Mouse (Mus musculus): ENCODE results near the gene Gnptab. TPM values are rescaled to one million over a fixed set of nuclear protein-coding genes. Genes with fewer than 3 reads are reported as not detected.
"Not testable (repeated sequence)": the region's sequence is repeated elsewhere in the genome, so short reads cannot be mapped to it uniquely, and the experiment has no call there.

Gene Gnptab
- polyA plus RNA-seq, 1 experiment from 2014 or later, result 20.0 TPM

GRCm38 (mm10) chr10:88371793-88372192, 7.1 kb upstream of the Gnptab start:
- 1% methylated on average over 2 of the region's 2 CpGs for WGBS
- no peak overlapping the region for H3K27ac ChIP-seq (replicated peaks; ENCODE audit: low read depth, low read length)
- H3K4me3 ChIP-seq (replicated peaks; ENCODE audit: low read depth, low read length), result no peak overlapping the region
- H3K9me3 ChIP-seq (ENCODE audit: control insufficient read depth, low read length), result no peaks in the 10 kb centered on the region
- no peaks in the 10 kb centered on the region for H3K4me1 ChIP-seq (ENCODE audit: control insufficient read depth, insufficient read depth, low read length)
- DNase-seq (no peak), ATAC-seq (ENCODE audit: low FRiP score, low TSS enrichment) (no peak)
- H3K9ac ChIP-seq (replicated peaks; ENCODE audit: low read length), result no peak overlapping the region
- H3K27me3 ChIP-seq (ENCODE audit: control insufficient read depth, insufficient read depth, low read length), result no peaks in the 10 kb centered on the region
- no peak overlapping the region for H3K4me2 ChIP-seq (ENCODE audit: low read length)
- no peaks in the 10 kb centered on the region for H3K36me3 ChIP-seq (ENCODE audit: control insufficient read depth, insufficient read depth, low read length)

- Histone ChIP-seq H3K4me2 (ENCODE audit: low read length) (no peak overlapping the region), H3K27ac (replicated peaks; ENCODE audit: low read depth, low read length) (no peak overlapping the region), H3K4me1 (ENCODE audit: control insufficient read depth, insufficient read depth, low read length) (no peaks in the 10 kb centered on the region), H3K9ac (replicated peaks; ENCODE audit: low read length) (no peak overlapping the region), H3K27me3 (ENCODE audit: control insufficient read depth, insufficient read depth, low read length) (no peaks in the 10 kb centered on the region), H3K36me3 (ENCODE audit: control insufficient read depth, insufficient read depth, low read length) (no peaks in the 10 kb centered on the region), H3K4me3 (replicated peaks; ENCODE audit: low read depth, low read length) (no peak overlapping the region), H3K9me3 (ENCODE audit: control insufficient read depth, low read length) (no peaks in the 10 kb centered on the region)
- DNase-seq, result no peak
- 94% methylated on average over 4 of the region's 4 CpGs for WGBS
- no peak for ATAC-seq (ENCODE audit: low FRiP score, low TSS enrichment)
These were observed 6.5 kb upstream of the Gnptab start for GRCm38 (mm10) chr10:88372436-88372835.

GRCm38 (mm10) chr10:88372945-88373344, 6.0 kb upstream of the Gnptab start:
- 88% methylated on average over 2 of the region's 2 CpGs for WGBS
- not testable (repeated sequence) for H3K9ac ChIP-seq (replicated peaks; ENCODE audit: low read length)

GRCm38 (mm10) chr10:88374984-88375383, 3.9 kb upstream of the Gnptab start:
- Histone ChIP-seq H3K27ac (replicated peaks; ENCODE audit: low read depth, low read length) (no peak overlapping the region), H3K9ac (replicated peaks; ENCODE audit: low read length) (no peak overlapping the region), H3K36me3 (ENCODE audit: control insufficient read depth, insufficient read depth, low read length) (no peaks in the 10 kb centered on the region), H3K4me1 (ENCODE audit: control insufficient read depth, insufficient read depth, low read length) (no peaks in the 10 kb centered on the region), H3K27me3 (ENCODE audit: control insufficient read depth, insufficient read depth, low read length) (no peaks in the 10 kb centered on the region), H3K4me3 (replicated peaks; ENCODE audit: low read depth, low read length) (no peak overlapping the region), H3K4me2 (ENCODE audit: low read length) (no peak overlapping the region), H3K9me3 (ENCODE audit: control insufficient read depth, low read length) (no peaks in the 10 kb centered on the region)
- no peak for ATAC-seq (ENCODE audit: low FRiP score, low TSS enrichment)
- WGBS, result 31% methylated on average over 10 of the region's 10 CpGs
- peak; percentile 46 for DNase-seq

More at GRCm38 (mm10) chr10:88372945-88373344, 6.0 kb upstream of the Gnptab start:
- not testable (repeated sequence) for ATAC-seq (ENCODE audit: low FRiP score, low TSS enrichment); H3K4me2 ChIP-seq (ENCODE audit: low read length); H3K4me1 ChIP-seq (ENCODE audit: control insufficient read depth, insufficient read depth, low read length); H3K27ac ChIP-seq (replicated peaks; ENCODE audit: low read depth, low read length); H3K9me3 ChIP-seq (ENCODE audit: control insufficient read depth, low read length); H3K4me3 ChIP-seq (replicated peaks; ENCODE audit: low read depth, low read length); H3K27me3 ChIP-seq (ENCODE audit: control insufficient read depth, insufficient read depth, low read length); DNase-seq; H3K36me3 ChIP-seq (ENCODE audit: control insufficient read depth, insufficient read depth, low read length)

- Histone ChIP-seq H3K4me2 (ENCODE audit: low read length) (peak overlapping the region; percentile 30), H3K9ac (replicated peaks; ENCODE audit: low read length) (no peak overlapping the region), H3K4me3 (replicated peaks; ENCODE audit: low read depth, low read length) (no peak overlapping the region), H3K36me3 (ENCODE audit: control insufficient read depth, insufficient read depth, low read length) (no peaks in the 10 kb centered on the region), H3K27me3 (ENCODE audit: control insufficient read depth, insufficient read depth, low read length) (no peaks in the 10 kb centered on the region), H3K4me1 (ENCODE audit: control insufficient read depth, insufficient read depth, low read length) (peaks cover 13% of the 10 kb centered on the region; the same call in 1 of the 2 replicates), H3K9me3 (ENCODE audit: control insufficient read depth, low read length) (no peaks in the 10 kb centered on the region), H3K27ac (replicated peaks; ENCODE audit: low read depth, low read length) (no peak overlapping the region)
- 7% methylated on average over 11 of the region's 11 CpGs for WGBS
- ATAC-seq (ENCODE audit: low FRiP score, low TSS enrichment) (no peak), DNase-seq (peak; percentile 91)
These were observed 2.2 kb upstream of the Gnptab start for GRCm38 (mm10) chr10:88376770-88377169.

- Histone ChIP-seq H3K4me1 (ENCODE audit: control insufficient read depth, insufficient read depth, low read length) (peaks cover 15% of the 10 kb centered on the region; the same call in 1 of the 2 replicates), H3K27me3 (ENCODE audit: control insufficient read depth, insufficient read depth, low read length) (no peaks in the 10 kb centered on the region), H3K9ac (replicated peaks; ENCODE audit: low read length) (no peak overlapping the region), H3K4me2 (ENCODE audit: low read length) (no peak overlapping the region), H3K36me3 (ENCODE audit: control insufficient read depth, insufficient read depth, low read length) (no peaks in the 10 kb centered on the region), H3K4me3 (replicated peaks; ENCODE audit: low read depth, low read length) (no peak overlapping the region), H3K27ac (replicated peaks; ENCODE audit: low read depth, low read length) (no peak overlapping the region), H3K9me3 (ENCODE audit: control insufficient read depth, low read length) (no peaks in the 10 kb centered on the region)
- 83% methylated on average over 4 of the region's 4 CpGs for WGBS
- DNase-seq (no peak), ATAC-seq (ENCODE audit: low FRiP score, low TSS enrichment) (no peak)
These were observed 1.3 kb upstream of the Gnptab start for GRCm38 (mm10) chr10:88377666-88378065.

GRCm38 (mm10) chr10:88380002-88380401, 1.1 kb downstream of the Gnptab start:
- ATAC-seq (ENCODE audit: low FRiP score, low TSS enrichment), result no peak
- DNase-seq, result peak; percentile 46
- Histone ChIP-seq H3K4me1 (ENCODE audit: control insufficient read depth, insufficient read depth, low read length) (peaks cover 15% of the 10 kb centered on the region; the same call in 1 of the 2 replicates), H3K4me3 (replicated peaks; ENCODE audit: low read depth, low read length) (peak overlapping the region; percentile 78), H3K27ac (replicated peaks; ENCODE audit: low read depth, low read length) (peak overlapping the region; percentile 83), H3K27me3 (ENCODE audit: control insufficient read depth, insufficient read depth, low read length) (no peaks in the 10 kb centered on the region), H3K4me2 (ENCODE audit: low read length) (peak overlapping the region; percentile 76), H3K36me3 (ENCODE audit: control insufficient read depth, insufficient read depth, low read length) (no peaks in the 10 kb centered on the region), H3K9me3 (ENCODE audit: control insufficient read depth, low read length) (no peaks in the 10 kb centered on the region), H3K9ac (replicated peaks; ENCODE audit: low read length) (peak overlapping the region; percentile 82)
- WGBS, result 3% methylated on average over 11 of the region's 11 CpGs

- no peak for ATAC-seq (ENCODE audit: low FRiP score, low TSS enrichment)
- no peaks in the 10 kb centered on the region for H3K36me3 ChIP-seq (ENCODE audit: control insufficient read depth, insufficient read depth, low read length)
- peak overlapping the region; percentile 78 for H3K4me3 ChIP-seq (replicated peaks; ENCODE audit: low read depth, low read length)
- no peaks in the 10 kb centered on the region for H3K27me3 ChIP-seq (ENCODE audit: control insufficient read depth, insufficient read depth, low read length)
- H3K4me2 ChIP-seq (ENCODE audit: low read length), result peak overlapping the region; percentile 76
- peak; percentile 21 for DNase-seq
- H3K9ac ChIP-seq (replicated peaks; ENCODE audit: low read length), result peak overlapping the region; percentile 82; the same call in 1 of the 2 replicates
- 61% methylated on average over 14 of the region's 14 CpGs for WGBS
- no peak overlapping the region for H3K27ac ChIP-seq (replicated peaks; ENCODE audit: low read depth, low read length)
- H3K4me1 ChIP-seq (ENCODE audit: control insufficient read depth, insufficient read depth, low read length), result peaks cover 15% of the 10 kb centered on the region; the same call in 1 of the 2 replicates
- H3K9me3 ChIP-seq (ENCODE audit: control insufficient read depth, low read length), result no peaks in the 10 kb centered on the region
These were observed 1.6 kb downstream of the Gnptab start for GRCm38 (mm10) chr10:88380430-88381060.

- Histone ChIP-seq H3K4me3 (replicated peaks; ENCODE audit: low read depth, low read length) (no peak overlapping the region), H3K27me3 (ENCODE audit: control insufficient read depth, insufficient read depth, low read length) (no peaks in the 10 kb centered on the region), H3K36me3 (ENCODE audit: control insufficient read depth, insufficient read depth, low read length) (no peaks in the 10 kb centered on the region), H3K9me3 (ENCODE audit: control insufficient read depth, low read length) (no peaks in the 10 kb centered on the region), H3K4me1 (ENCODE audit: control insufficient read depth, insufficient read depth, low read length) (peaks cover 15% of the 10 kb centered on the region; the same call in 1 of the 2 replicates), H3K9ac (replicated peaks; ENCODE audit: low read length) (0 out of 2 replicates have a peak overlapping the region, but pooled peaks have one; percentile 0), H3K4me2 (ENCODE audit: low read length) (peak overlapping the region; percentile 76), H3K27ac (replicated peaks; ENCODE audit: low read depth, low read length) (no peak overlapping the region)
- 84% methylated on average over 4 of the region's 4 CpGs for WGBS
- ATAC-seq (ENCODE audit: low FRiP score, low TSS enrichment), result no peak
- DNase-seq, result no peak
These were observed 2.4 kb downstream of the Gnptab start for GRCm38 (mm10) chr10:88381286-88381685.

All from midbrain, embryonic 14.5 days (tissue).